27 mouse cellular contexts compared by ENCODE assay signal in genomic region chr9:11871489-11871888, GRCm38 (mm10).
"Had no signal": no experiment of that assay in that cellular context is flagged by ENCODE, and none has a peak within 500 bp of the region (broad histone marks: within the 10 kb centered on the region; RNA-seq: fewer than 3 reads in every experiment).

No protein-coding gene starts in this region.

- H3K9ac ChIP-seq: limb, embryonic 12.5 days; limb, embryonic 13.5 days; limb, embryonic 15.5 days; liver, embryonic 12.5 days; liver, embryonic 13.5 days; liver, embryonic 14.5 days; liver, embryonic 15.5 days; liver, postnatal 0 days; lung, embryonic 14.5 days; lung, embryonic 15.5 days; midbrain, embryonic 12.5 days; midbrain, embryonic 13.5 days; midbrain, embryonic 15.5 days; neural tube, embryonic 12.5 days had no signal

- H3K4me3 ChIP-seq: limb, embryonic 10.5 days; limb, embryonic 12.5 days; limb, embryonic 13.5 days; limb, embryonic 15.5 days; liver, embryonic 12.5 days; liver, embryonic 13.5 days; liver, embryonic 15.5 days; lung, embryonic 15.5 days; megakaryocyte, embryonic 14.5 days; midbrain, embryonic 10.5 days; midbrain, embryonic 12.5 days; midbrain, embryonic 13.5 days; midbrain, embryonic 15.5 days; myocyte; neural tube, embryonic 12.5 days had no signal

- H3K27me3 ChIP-seq: limb, embryonic 12.5 days; limb, embryonic 13.5 days; limb, embryonic 15.5 days; liver, embryonic 12.5 days; liver, embryonic 13.5 days; liver, embryonic 15.5 days; lung, embryonic 15.5 days; megakaryocyte, embryonic 14.5 days; midbrain, embryonic 12.5 days; midbrain, embryonic 13.5 days; midbrain, embryonic 15.5 days; neural tube, embryonic 12.5 days had no signal

- H3K9me3 ChIP-seq: limb, embryonic 10.5 days; limb, embryonic 12.5 days; limb, embryonic 13.5 days; limb, embryonic 15.5 days; liver, embryonic 12.5 days; liver, embryonic 13.5 days; liver, embryonic 15.5 days; lung, embryonic 15.5 days; megakaryocyte, embryonic 14.5 days; midbrain, embryonic 10.5 days; midbrain, embryonic 12.5 days; midbrain, embryonic 13.5 days; midbrain, embryonic 15.5 days; neural tube, embryonic 12.5 days had no signal

- H3K36me3 ChIP-seq: limb, embryonic 10.5 days; limb, embryonic 12.5 days; limb, embryonic 13.5 days; limb, embryonic 15.5 days; liver, embryonic 12.5 days; liver, embryonic 13.5 days; liver, embryonic 15.5 days; lung, embryonic 15.5 days; midbrain, embryonic 10.5 days; midbrain, embryonic 12.5 days; midbrain, embryonic 13.5 days; midbrain, embryonic 15.5 days; neural tube, embryonic 12.5 days had no signal

- H3K27ac ChIP-seq: limb, embryonic 10.5 days; limb, embryonic 12.5 days; limb, embryonic 13.5 days; limb, embryonic 15.5 days; liver, embryonic 12.5 days; liver, embryonic 13.5 days; liver, embryonic 14.5 days; liver, embryonic 15.5 days; lung, embryonic 15.5 days; macrophage; midbrain, embryonic 10.5 days; midbrain, embryonic 12.5 days; midbrain, embryonic 13.5 days; midbrain, embryonic 15.5 days; neural tube, embryonic 12.5 days had no signal

- DNase-seq: left cerebral cortex, postnatal 4 days; liver; liver, embryonic 13.5 days; liver, postnatal 0 days; lung, adult 18-20 months; lung, embryonic 14.5 days; lung, postnatal 10 days; lung, postnatal 14 days; lung, postnatal 36 days; lung, postnatal 4 days; midbrain, embryonic 14.5 days had no signal

- H3K4me1 ChIP-seq: limb, embryonic 10.5 days; limb, embryonic 12.5 days; limb, embryonic 13.5 days; limb, embryonic 15.5 days; liver, embryonic 12.5 days; liver, embryonic 13.5 days; liver, embryonic 15.5 days; lung, embryonic 15.5 days; megakaryocyte, embryonic 14.5 days; midbrain, embryonic 10.5 days; midbrain, embryonic 12.5 days; midbrain, embryonic 13.5 days; midbrain, embryonic 15.5 days; neural tube, embryonic 12.5 days had no signal
